Mouse (Mus musculus) layer of hippocampus, adult 8-10 months (tissue): ENCODE data around the gene Cdh4. TPM values are rescaled to one million over a fixed set of nuclear protein-coding genes. Genes with fewer than 3 reads are reported as not detected.
A peak's percentile ranks its signal among the peaks of the same experiment; 100 is the strongest.

Experiments
- DNase-seq, 2 experiments: peaks; one replicate each; pipeline ENCODE4 v3.0.0; 2022; ENCODE audit warnings: low spot score in 2 of 2
- total RNA-seq, 4 experiments: library from RNA; stranded (reverse); gene quantifications; 2 replicates each; pipeline ENCODE4 v1.2.4; 2022

Cdh4 gene
- 10 to 100 TPM in 1 of 4 experiments, 1 to 10 TPM in 3; 8.0 to 10.1 (median 9.0) TPM for total RNA-seq

- peak in 1 of 2 experiments; percentile 30 for DNase-seq
Measured at GRCm38 (mm10) chr2:179442191-179442540, at the start of gene Cdh4. Cdh4 (plus strand) TSS chr2:179442431.

DNA sequence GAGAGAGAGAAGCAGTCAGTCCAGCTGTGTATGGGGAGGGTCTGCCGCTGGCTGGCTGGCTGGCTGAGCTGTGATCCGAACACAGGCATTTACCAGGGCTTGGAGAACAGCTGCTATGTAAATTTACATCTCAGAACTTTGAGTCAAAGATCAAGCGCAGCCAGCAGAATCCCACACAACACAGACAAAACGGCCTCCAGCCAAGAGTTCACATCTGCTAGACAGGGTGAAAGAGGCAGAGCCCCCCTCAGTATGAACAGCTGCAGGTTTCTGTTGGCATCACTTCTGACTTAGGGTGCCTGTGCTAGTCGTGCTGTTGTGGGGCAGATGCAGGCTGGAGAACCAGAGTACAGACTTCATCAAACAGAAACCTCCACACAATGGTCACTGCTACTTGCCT lies 46.8 kb upstream of the Cdh4 start:
- DNase-seq, result no peak

DNA sequence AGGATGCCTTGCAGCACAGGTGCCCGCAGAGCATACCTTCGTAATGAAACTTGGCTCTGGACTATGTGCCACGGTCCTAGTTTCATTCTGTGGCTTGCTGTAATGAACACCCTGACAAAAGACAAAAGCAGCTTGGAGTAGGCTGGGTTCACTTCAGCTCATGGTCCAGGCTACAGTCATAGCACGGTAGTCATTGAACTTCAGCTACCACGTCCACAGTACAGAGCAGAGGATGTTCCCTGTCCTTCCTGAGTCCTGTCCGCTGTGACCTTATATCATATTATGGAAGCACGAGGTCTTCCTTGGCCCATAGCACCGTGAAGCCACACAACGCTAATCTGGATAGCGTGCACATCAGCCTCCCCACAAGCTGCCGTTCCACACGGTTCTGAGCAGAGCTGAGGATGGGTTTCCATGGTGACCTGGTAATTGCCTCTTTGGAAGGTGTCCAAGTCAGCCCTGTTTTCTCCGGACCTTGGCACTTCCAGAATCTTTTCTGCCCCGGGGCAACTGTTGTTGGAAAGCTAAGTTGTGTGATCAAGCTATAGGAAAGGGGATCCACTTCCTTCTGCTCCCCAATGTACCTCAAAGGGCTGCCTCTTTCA lies 42.5 kb upstream of the Cdh4 start:
- DNase-seq, result peak in 1 of 2 experiments; percentile 14

DNA sequence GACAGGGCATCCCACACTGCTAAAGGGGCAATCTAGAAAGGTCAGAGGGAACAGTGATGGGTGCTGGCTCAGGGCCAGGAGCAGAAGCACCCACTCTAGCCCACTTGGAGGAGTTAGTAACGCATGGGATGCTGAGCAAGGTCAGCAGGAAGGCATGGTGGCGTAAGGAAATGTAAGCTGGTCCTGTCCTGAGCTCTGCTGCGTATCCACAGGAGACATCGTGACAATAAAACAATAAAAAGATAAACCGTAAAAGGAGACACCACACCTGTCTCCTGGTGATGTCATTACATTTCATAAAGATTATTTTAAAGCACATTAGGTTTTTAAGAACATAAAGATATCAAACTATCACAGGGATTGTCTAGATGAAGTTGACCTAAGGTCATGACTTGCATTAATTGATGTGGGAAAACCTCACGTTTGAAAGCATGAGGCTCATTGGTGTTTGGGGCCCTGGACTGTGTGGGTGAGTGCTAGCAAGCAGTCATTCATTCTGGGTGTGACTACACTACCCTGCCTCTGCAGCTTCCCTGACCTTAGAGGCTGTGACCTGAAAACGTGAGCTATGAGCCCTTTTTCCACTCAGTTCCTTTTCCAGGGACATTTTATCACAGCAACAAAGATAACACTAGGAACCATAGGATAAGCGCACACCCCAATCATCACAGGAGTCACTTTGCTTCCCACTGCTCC lies 31.2 kb upstream of the Cdh4 start:
- DNase-seq, result no peak

DNA sequence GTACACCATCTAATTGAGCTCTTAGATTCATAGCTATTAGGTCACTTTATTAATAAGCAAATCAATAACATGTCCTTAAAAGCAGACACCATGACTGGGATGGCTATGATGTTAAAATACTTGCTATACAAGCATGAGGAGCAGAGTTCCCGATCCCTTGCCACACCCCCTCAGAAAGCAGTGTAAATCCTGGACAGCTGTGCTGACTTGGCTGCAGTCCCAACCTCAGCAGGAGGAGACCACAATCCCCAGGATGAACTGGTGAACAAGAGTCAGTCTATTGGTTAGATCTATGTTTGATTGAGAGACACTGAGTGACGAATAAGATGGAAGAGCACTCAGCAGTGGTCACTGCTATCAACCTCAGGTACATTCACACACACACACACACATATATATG lies 29.3 kb upstream of the Cdh4 start:
- DNase-seq, result no peak

DNA sequence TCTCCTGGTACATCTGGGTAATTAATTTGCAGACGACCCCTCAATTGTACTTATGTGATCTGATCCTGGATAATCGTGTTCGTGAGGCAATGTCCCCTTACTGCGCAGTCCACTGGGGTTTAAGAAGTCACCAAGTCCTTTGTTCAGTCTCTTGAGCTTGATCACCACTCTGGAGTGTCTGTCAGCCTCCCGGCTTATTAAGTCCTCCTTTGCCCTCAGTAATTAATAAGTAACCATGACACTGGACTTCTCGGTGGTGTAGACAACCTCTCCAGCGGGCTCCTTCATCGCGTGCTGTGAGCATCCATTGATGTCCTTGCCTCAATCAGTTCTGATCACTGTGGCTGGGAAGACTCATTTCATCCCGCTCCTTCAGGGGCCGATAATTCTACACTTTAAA lies 28.0 kb upstream of the Cdh4 start:
- no peak for DNase-seq

DNA sequence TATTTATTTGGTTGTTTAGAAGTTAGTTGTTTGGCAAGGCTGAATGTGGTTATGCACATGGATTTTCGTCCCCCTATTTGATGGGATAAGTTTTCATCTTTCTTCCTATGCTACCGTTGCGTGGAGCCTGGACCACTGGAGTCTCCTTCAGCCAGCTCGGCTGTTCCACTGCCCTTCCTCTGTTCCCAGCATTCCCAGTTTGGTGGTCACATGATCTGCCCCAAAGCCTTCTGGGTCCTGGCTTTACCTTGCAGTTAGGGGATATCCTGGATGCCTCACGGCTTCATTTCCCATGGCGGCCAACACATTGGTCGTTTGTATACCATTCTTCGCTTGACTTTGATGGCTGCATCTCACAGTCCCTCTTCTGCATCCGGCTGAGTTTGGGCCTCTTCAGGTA lies 27.5 kb upstream of the Cdh4 start:
- DNase-seq, result no peak

- DNase-seq, result no peak
Measured at GRCm38 (mm10) chr2:179415892-179416403, 26.3 kb upstream of the Cdh4 start.

GRCm38 (mm10) chr2:179416587-179417227 lies 25.5 kb upstream of the Cdh4 start:
- no peak for DNase-seq

DNA sequence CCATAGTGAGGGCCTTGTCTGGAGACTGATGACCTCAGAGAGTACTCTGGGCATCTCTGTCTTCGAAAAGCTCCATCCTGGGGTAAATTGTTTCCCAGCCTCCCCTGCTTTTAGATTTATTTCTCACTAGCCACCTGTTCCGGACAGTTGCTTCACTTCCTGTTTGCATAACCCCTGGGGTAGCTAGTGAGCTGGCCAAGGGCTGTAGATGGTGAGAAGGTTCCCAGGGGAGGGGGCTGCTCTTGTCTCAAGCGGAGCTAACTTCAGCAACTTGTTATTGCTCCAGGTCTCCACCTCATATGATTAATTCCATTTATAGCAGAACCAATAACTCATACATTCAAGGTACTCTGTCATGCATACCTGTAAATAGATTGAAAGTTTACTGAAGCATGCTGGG lies 16.6 kb upstream of the Cdh4 start:
- no peak for DNase-seq

DNA sequence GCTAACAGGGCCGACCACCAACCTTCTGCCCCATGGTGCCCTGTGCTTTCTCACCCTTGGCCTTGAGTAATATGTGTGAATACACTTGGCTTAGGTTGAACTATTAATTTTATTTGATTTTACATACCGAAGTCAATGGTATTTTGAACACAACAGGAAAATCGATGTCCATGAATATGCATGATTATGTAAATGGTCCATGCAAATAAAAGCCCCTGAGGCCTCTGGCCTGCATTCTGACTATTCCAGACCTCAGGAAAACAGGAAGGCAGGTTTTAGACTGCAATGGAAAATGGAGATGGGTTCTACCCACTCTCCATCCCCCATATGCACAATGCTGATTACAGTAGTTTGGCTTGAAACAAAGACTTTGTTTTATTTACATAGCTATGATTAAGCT lies 13.3 kb upstream of the Cdh4 start:
- DNase-seq, result no peak

- DNase-seq, result no peak
Measured at GRCm38 (mm10) chr2:179440161-179440560, 2.1 kb upstream of the Cdh4 start.

GRCm38 (mm10) chr2:179441086-179441485 lies 1.1 kb upstream of the Cdh4 start:
- DNase-seq, result no peak

- DNase-seq, result no peak
Measured at GRCm38 (mm10) chr2:179441717-179442116, 514 bp upstream of the Cdh4 start.

DNA sequence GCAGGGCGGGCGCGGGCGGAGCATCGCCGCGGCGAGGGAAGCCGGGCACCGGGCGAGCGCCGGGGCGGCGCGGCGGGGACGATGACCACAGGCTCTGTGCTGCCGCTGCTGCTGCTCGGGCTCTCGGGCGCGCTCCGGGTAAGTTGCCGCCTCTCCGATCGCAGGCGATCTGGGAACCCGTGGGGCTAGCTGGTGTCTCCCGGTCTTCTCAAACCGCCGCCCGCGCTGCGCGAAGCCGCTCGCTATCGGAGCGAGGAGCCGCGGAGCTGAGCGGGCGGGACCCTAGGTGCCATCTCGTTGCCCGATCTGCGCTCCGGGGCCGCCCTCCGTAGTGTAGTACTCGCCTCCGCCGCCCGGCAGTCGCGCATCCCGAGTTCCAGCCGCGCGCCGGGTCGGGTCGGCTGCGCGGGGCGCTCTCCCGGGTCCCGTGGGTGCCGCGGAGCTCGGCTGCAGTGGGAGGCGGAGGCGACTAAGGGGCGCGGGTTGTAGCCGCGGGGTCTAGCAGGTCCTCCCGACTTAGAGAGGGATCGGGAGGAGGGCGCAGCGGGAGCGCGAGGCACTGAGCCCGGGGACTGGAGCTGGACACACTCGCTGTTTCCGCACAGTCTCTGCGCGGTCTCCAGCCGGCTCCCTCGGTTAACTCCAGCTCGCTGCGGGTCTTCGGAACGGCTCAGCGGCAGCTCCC lies 452 bp downstream of the Cdh4 start:
- DNase-seq, result peak; percentile 10 to 55

DNA sequence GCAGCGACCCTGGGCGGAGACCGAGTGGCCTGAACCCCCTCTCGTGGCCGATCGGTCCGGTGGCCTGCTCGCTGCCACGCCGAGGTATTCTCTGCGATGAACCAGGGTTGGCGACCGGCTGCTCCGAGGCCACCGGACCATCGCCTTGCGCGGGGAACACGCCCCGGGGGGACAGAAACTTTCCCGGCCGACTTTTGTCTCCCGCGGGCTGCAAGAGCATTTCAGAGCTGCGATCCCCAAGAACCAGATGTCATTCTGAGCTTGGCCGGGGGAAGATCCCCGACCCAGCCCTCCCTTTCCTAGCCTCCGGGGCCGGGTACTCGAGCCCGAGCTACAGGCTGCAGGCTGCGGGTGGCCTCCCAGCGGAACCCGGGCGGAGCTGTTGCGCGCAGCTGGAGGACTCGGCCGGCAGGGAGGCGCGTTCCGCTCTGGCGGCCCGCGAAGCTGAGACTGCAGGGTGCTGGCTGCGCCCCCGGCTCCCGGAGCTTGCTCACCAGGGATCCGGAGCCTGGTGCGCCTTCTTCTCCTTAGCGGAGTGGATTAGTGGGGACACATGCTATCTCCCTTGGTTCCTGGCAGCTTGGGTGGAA lies 1.1 kb downstream of the Cdh4 start:
- peak; percentile 11 to 43 for DNase-seq

- DNase-seq, result no peak
Measured at GRCm38 (mm10) chr2:179443959-179444358, 1.7 kb downstream of the Cdh4 start.

- DNase-seq, result no peak
Measured at GRCm38 (mm10) chr2:179448256-179448655, 6.0 kb downstream of the Cdh4 start.

DNA sequence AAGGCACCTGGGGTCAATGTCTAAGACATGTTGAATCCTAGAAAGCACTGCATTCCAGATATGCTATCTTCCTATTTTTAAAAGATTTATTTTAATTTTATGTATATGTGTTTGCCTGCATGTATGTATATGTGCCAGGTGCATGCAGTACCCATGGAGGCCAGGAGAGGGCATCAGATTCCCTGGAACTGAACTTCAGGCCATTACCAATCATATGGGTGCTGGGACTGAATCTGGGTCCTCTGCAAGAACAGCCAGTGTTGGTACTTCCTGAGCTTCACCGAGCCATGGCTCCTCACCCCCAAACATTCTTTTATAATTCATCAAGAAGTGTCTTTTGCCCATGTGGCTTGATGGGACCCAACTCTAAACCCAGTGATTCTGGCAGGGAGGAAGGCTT lies 6.8 kb downstream of the Cdh4 start:
- DNase-seq, result no peak

DNA sequence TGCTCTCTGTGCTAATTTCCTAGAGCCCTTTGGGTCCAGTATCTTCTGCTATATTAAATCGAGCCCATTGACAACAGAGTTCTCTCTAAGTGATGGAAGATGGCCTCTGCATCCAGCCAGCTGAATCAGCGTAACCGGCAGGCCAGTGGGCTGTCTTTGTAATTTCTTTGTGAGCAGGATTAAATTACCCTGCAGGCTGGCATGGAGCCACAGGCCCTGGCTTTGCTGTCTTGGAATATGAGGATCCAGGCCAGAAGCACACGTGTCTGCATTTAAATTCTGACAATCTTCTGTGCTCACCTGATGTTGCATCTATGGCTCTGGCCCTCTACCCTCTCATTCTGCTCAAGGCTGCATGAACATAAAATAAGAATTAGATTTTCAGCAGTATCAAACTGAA lies 17.0 kb downstream of the Cdh4 start:
- no peak for DNase-seq

DNA sequence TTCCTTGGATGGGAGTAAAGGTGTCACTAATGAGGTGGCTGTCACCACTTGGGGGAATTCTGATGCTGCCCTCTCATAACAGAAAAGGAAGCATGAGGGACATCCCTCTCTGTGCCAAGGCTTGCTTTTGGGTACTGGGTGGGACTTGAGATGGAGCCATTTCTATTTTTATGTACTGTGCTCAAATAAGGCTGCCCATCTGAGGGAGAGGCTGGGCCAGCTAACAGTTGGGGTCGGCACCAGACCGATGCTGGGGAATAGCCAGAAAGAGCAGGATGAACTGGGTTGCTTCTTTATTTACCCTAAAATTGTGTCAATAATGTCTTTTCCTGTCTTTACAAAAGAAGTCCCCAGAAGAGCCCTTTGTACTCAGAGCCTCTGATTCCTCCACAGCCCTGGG lies 17.4 kb downstream of the Cdh4 start:
- no peak for DNase-seq

DNA sequence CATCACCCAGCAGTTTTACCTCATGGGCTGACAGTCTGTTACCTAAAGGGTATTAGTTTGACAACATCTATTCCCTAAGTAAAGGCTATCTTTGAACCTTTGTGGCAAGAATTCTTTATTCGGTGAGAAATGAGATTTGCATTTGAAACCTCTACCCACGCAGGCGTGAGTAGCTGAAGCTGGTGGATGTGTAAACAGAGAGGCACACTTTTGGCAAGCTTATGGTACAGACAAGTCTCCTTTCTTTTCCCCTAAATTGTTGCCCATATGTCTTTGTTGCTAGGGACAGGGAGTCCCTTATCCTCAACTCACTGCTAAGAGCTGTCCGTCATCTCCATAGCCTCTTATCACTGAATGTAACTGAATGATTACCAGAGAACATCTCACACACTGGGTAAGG lies 21.3 kb downstream of the Cdh4 start:
- DNase-seq, result no peak
